Mouse (Mus musculus): Measurements from ENCODE around the gene Snrpd3. TPM values are rescaled to one million over a fixed set of nuclear protein-coding genes. Genes with fewer than 3 reads are reported as not detected.

The Snrpd3 gene
- polyA plus RNA-seq, 1 experiment from 2014 or later, result 119 TPM

GRCm38 (mm10) chr10:75568851-75569250 is 51.5 kb downstream of the Snrpd3 start:
- Histone ChIP-seq H3K36me3 (no peaks in the 10 kb centered on the region), H3K4me2 (peak overlapping the region; percentile 31), H3K4me1 (peaks cover 38% of the 10 kb centered on the region), H3K9ac (no peak overlapping the region), H3K4me3 (0 out of 2 replicates have a peak overlapping the region, but pooled peaks have one; percentile 8), H3K9me3 (replicated peaks) (no peaks in the 10 kb centered on the region), H3K27ac (no peak overlapping the region), H3K27me3 (replicated peaks) (peaks cover 10% of the 10 kb centered on the region)
- 33% methylated on average over 4 of the region's 4 CpGs for WGBS (ENCODE audit: insufficient replicate concordance)
- no peak for ATAC-seq

GRCm38 (mm10) chr10:75570981-75571657 is 53.8 kb downstream of the Snrpd3 start:
- ATAC-seq, result no peak
- whole genome bisulfite sequencing (ENCODE audit: insufficient replicate concordance), result 42% methylated on average over 10 of the region's 10 CpGs
- Histone ChIP-seq H3K9me3 (replicated peaks) (no peaks in the 10 kb centered on the region), H3K4me2 (no peak overlapping the region), H3K9ac (no peak overlapping the region), H3K4me3 (no peak overlapping the region), H3K27ac (no peak overlapping the region), H3K36me3 (no peaks in the 10 kb centered on the region), H3K27me3 (replicated peaks) (peaks cover 2% of the 10 kb centered on the region; the same call in 1 of the 2 replicates), H3K4me1 (peaks cover 21% of the 10 kb centered on the region)

- WGBS (ENCODE audit: insufficient replicate concordance), result 49% methylated on average over 9 of the region's 9 CpGs
- Histone ChIP-seq H3K4me3 (no peak overlapping the region), H3K9me3 (replicated peaks) (no peaks in the 10 kb centered on the region), H3K4me2 (no peak overlapping the region), H3K36me3 (no peaks in the 10 kb centered on the region), H3K9ac (no peak overlapping the region), H3K4me1 (peaks cover 19% of the 10 kb centered on the region), H3K27ac (no peak overlapping the region), H3K27me3 (replicated peaks) (peaks cover 2% of the 10 kb centered on the region; the same call in 1 of the 2 replicates)
- ATAC-seq, result no peak
Observed at GRCm38 (mm10) chr10:75571937-75572336, 54.6 kb downstream of the Snrpd3 start.

GRCm38 (mm10) chr10:75573181-75573580 is 55.8 kb downstream of the Snrpd3 start:
- no peak overlapping the region for H3K9ac ChIP-seq
- 74% methylated on average over 10 of the region's 10 CpGs for WGBS (ENCODE audit: insufficient replicate concordance)
- no peaks in the 10 kb centered on the region for H3K36me3 ChIP-seq
- no peak overlapping the region for H3K4me2 ChIP-seq
- peaks cover 15% of the 10 kb centered on the region for H3K4me1 ChIP-seq
- no peak overlapping the region for H3K27ac ChIP-seq
- no peak for ATAC-seq
- H3K9me3 ChIP-seq (replicated peaks), result no peaks in the 10 kb centered on the region
- no peak overlapping the region for H3K4me3 ChIP-seq
- H3K27me3 ChIP-seq (replicated peaks), result peaks cover 2% of the 10 kb centered on the region; the same call in 1 of the 2 replicates

- Histone ChIP-seq H3K4me1 (peaks cover 7% of the 10 kb centered on the region; the same call in 1 of the 2 replicates), H3K27ac (no peak overlapping the region), H3K9me3 (replicated peaks) (no peaks in the 10 kb centered on the region), H3K27me3 (replicated peaks) (0 out of 2 replicates have a peak, but pooled peaks cover 2% of the 10 kb centered on the region), H3K36me3 (no peaks in the 10 kb centered on the region), H3K4me2 (no peak overlapping the region), H3K9ac (no peak overlapping the region), H3K4me3 (no peak overlapping the region)
- WGBS (ENCODE audit: insufficient replicate concordance), result 74% methylated on average over 9 of the region's 9 CpGs
- no peak for ATAC-seq
Observed at GRCm38 (mm10) chr10:75573965-75574364, 56.6 kb downstream of the Snrpd3 start.

GRCm38 (mm10) chr10:75579129-75579528 is 61.8 kb downstream of the Snrpd3 start:
- H3K4me2 ChIP-seq, result no peak overlapping the region
- WGBS (ENCODE audit: insufficient replicate concordance), result 63% methylated on average over 6 of the region's 6 CpGs
- H3K9me3 ChIP-seq (replicated peaks), result no peaks in the 10 kb centered on the region
- no peak overlapping the region for H3K4me3 ChIP-seq
- H3K27ac ChIP-seq, result no peak overlapping the region
- no peaks in the 10 kb centered on the region for H3K36me3 ChIP-seq
- no peaks in the 10 kb centered on the region for H3K4me1 ChIP-seq
- no peaks in the 10 kb centered on the region for H3K27me3 ChIP-seq (replicated peaks)
- no peak for ATAC-seq
- no peak overlapping the region for H3K9ac ChIP-seq

GRCm38 (mm10) chr10:75585876-75586552 is 68.7 kb downstream of the Snrpd3 start:
- Histone ChIP-seq H3K4me3 (no peak overlapping the region), H3K4me2 (peak overlapping the region; percentile 7; the same call in 1 of the 2 replicates), H3K36me3 (no peaks in the 10 kb centered on the region), H3K27me3 (replicated peaks) (peaks cover 16% of the 10 kb centered on the region), H3K27ac (no peak overlapping the region), H3K9me3 (replicated peaks) (no peaks in the 10 kb centered on the region), H3K4me1 (peaks cover 18% of the 10 kb centered on the region), H3K9ac (no peak overlapping the region)
- WGBS (ENCODE audit: insufficient replicate concordance), result 22% methylated on average over 20 of the region's 20 CpGs
- peak; percentile 34; the same call in 1 of the 2 replicates for ATAC-seq

GRCm38 (mm10) chr10:75586553-75586879 is 69.2 kb downstream of the Snrpd3 start:
- Histone ChIP-seq H3K27ac (no peak overlapping the region), H3K4me2 (no peak overlapping the region), H3K27me3 (replicated peaks) (peaks cover 16% of the 10 kb centered on the region), H3K9me3 (replicated peaks) (no peaks in the 10 kb centered on the region), H3K9ac (no peak overlapping the region), H3K4me1 (peaks cover 23% of the 10 kb centered on the region), H3K4me3 (no peak overlapping the region), H3K36me3 (no peaks in the 10 kb centered on the region)
- WGBS (ENCODE audit: insufficient replicate concordance), result 78% methylated on average over 1 of the region's 1 CpGs
- no peak for ATAC-seq

Other genes starting within 250 kb of the Snrpd3 start
- gene Adora2a, start 200.7 kb upstream of the Snrpd3 start, polyA plus RNA-seq (2016; fragmentation: Nextera tagmentation; extraction: Ambion mirVana), result 2.3 and 3.1 TPM in 2 replicates
- 7.4 and 7.8 TPM in 2 replicates for gene Upb1, start 116.4 kb upstream of the Snrpd3 start, polyA plus RNA-seq (2016; fragmentation: Nextera tagmentation; extraction: Ambion mirVana)
- gene Gucd1, start 421 bp downstream of the Snrpd3 start, polyA plus RNA-seq (2016; fragmentation: Nextera tagmentation; extraction: Ambion mirVana), result 46.6 and 50.5 TPM in 2 replicates
- gene Lrrc75b, start 42.8 kb downstream of the Snrpd3 start, polyA plus RNA-seq (2016; fragmentation: Nextera tagmentation; extraction: Ambion mirVana), result 0.11 and 0.12 TPM in 2 replicates
- gene Ggt1, start 44.1 kb downstream of the Snrpd3 start, polyA plus RNA-seq (2016; fragmentation: Nextera tagmentation; extraction: Ambion mirVana), result 2.6 and 4.7 TPM in 2 replicates
- 0.21 and 0.41 TPM in 2 replicates for gene Ggt5, start 71.8 kb downstream of the Snrpd3 start, polyA plus RNA-seq (2016; fragmentation: Nextera tagmentation; extraction: Ambion mirVana)
- gene Susd2, start 126.5 kb downstream of the Snrpd3 start, polyA plus RNA-seq (2016; fragmentation: Nextera tagmentation; extraction: Ambion mirVana), result 0.69 and 1.1 TPM in 2 replicates
- gene Cabin1, start 246.8 kb downstream of the Snrpd3 start, polyA plus RNA-seq (2016; fragmentation: Nextera tagmentation; extraction: Ambion mirVana), result 23.7 and 24.4 TPM in 2 replicates